Mouse (Mus musculus) small intestine, adult 2 months (tissue): ENCODE measurements around the gene Adcy1.

Experiments
- CTCF ChIP-seq: fragments of 200-500 bp; IDR thresholded peaks from 2 replicates; pipeline ENCODE4 v1.5.1; 2012; ENCODE audit warnings: low read depth, mild to moderate bottlenecking, control low read depth, inconsistent platforms, low read length, moderate library complexity, mixed read lengths; ENCODE audit not compliant: insufficient replicate concordance, insufficient read length; ENCODE audit errors: extremely low read depth
- POLR2A ChIP-seq: fragments of 200-500 bp; IDR thresholded peaks from 2 replicates; pipeline ENCODE4 v1.6.1; 2012; ENCODE audit warnings: low read depth, mild to moderate bottlenecking, control low read depth, inconsistent platforms, low read length, moderate library complexity

- TF ChIP-seq CTCF (no peak), POLR2A (no peak)
These were observed 132.0 kb downstream of the Adcy1 start for GRCm38 (mm10) chr11:7195312-7195685.
